Mouse (Mus musculus) ovary, adult 2 months (tissue): Measurements from ENCODE around the gene Cyth2. TPM values are rescaled to one million over a fixed set of nuclear protein-coding genes. Genes with fewer than 3 reads are reported as not detected.

Experiments used
- polyA plus RNA-seq: library from polyadenylated mRNA; depleted of rRNA; stranded (reverse); fragments of >200 nt; gene quantifications from 2 replicates; pipeline ENCODE4 v1.2.3, GENCODE M21; 2012; rRNA removed

Gene Cyth2
- 53.4 and 103 TPM in 2 replicates for polyA plus RNA-seq

GRCm38 (mm10) chr7:45813787-45814779 is at the start of gene Cyth2:
Gene Cyth2, minus strand, starts transcription at chr7:45814581.

GRCm38 (mm10) chr7:45830427-45831127 is 16.2 kb upstream of the Cyth2 start, which contains the start of gene Grwd1:
Gene Grwd1, minus strand, starts transcription at chr7:45830944.

GRCm38 (mm10) chr7:45824598-45824997 is 10.2 kb upstream of the Cyth2 start, which contains the start of gene Kcnj14:
Gene Kcnj14, minus strand, starts transcription at chr7:45824782.

GRCm38 (mm10) chr7:45784524-45785372 is 29.6 kb downstream of the Cyth2 start, which contains the start of gene Sult2b1:
Gene Sult2b1, minus strand, starts transcription at chr7:45784669.

DNA sequence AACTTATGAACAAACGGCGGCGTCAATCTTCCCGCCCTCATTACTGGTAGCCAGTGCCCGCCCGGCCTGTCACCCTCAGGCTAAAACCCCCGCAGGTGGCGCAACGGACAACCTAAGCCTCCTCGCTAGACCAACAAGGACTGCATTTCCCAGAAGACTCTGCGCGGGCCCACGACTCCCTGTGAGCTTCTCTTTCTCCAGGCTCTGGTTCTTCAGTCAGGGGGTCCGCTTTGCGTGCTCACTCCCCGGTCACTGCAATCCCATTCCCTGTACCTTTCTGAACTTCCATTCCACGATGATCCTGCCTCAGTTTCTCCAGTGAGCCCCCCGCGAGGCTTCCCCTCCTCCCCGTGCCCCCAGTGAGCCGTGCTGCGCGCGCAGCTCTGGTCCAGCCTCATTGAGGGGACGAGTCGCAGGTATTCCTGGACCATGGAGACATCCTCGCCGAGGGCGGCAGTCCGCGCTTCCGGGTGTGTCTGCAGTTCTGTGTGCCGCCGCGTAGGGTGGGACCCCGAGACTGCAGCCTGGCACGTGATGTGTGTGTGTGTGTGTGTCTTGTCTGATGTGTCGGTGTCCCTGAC is 30.8 kb downstream of the Cyth2 start, which contains the start of gene Lmtk3:
Lmtk3 (plus strand) TSS at position 228 of the 581 bp plus-strand sequence.

Other genes starting within 250 kb of the Cyth2 start
- 129 and 164 TPM in 2 replicates for gene Bcat2, start 244.4 kb downstream of the Cyth2 start, polyA plus RNA-seq
- 0.21 and 0.23 TPM in 2 replicates for gene Fgf21, start 199.1 kb downstream of the Cyth2 start, polyA plus RNA-seq
- 0.13 and 0.14 TPM in 2 replicates for gene Fut1, start 197.3 kb downstream of the Cyth2 start, polyA plus RNA-seq
- gene Izumo1, start 192.8 kb downstream of the Cyth2 start, polyA plus RNA-seq, result 0.38 and 0.40 TPM in 2 replicates
- gene Rasip1, start 187.1 kb downstream of the Cyth2 start, polyA plus RNA-seq, result 34.6 and 43.6 TPM in 2 replicates
- gene Mamstr, start 174.6 kb downstream of the Cyth2 start, polyA plus RNA-seq, result 9.0 and 9.6 TPM in 2 replicates
- gene Fut2, start 148.2 kb downstream of the Cyth2 start, polyA plus RNA-seq, result 8.6 and 9.1 TPM in 2 replicates
- gene Ntn5, start 130.6 kb downstream of the Cyth2 start, polyA plus RNA-seq, result 1.6 and 2.1 TPM in 2 replicates
- gene Sec1, start 120.2 kb downstream of the Cyth2 start, polyA plus RNA-seq, result 0.73 and 0.98 TPM in 2 replicates
- gene Car11, start 114.7 kb downstream of the Cyth2 start, polyA plus RNA-seq, result 18.0 and 20.0 TPM in 2 replicates
- 92.6 and 115 TPM in 2 replicates for gene Dbp, start 109.5 kb downstream of the Cyth2 start, polyA plus RNA-seq
- 1,751 and 1,782 TPM in 2 replicates for gene Rpl18, start 99.1 kb downstream of the Cyth2 start, polyA plus RNA-seq
- 88.6 and 89.2 TPM in 2 replicates for gene Sphk2, start 96.6 kb downstream of the Cyth2 start, polyA plus RNA-seq
- 1.4 and 2.3 TPM in 2 replicates for gene Fam83e, start 93.4 kb downstream of the Cyth2 start, polyA plus RNA-seq
- gene Spaca4, start 88.8 kb downstream of the Cyth2 start, polyA plus RNA-seq, result not detected in 2 replicates
- 14.7 and 15.5 TPM in 2 replicates for gene Lmtk3, start 30.8 kb downstream of the Cyth2 start, polyA plus RNA-seq
- 1.00 and 1.4 TPM in 2 replicates for gene Sult2b1, start 29.9 kb downstream of the Cyth2 start, polyA plus RNA-seq
- gene Kcnj14, start 10.2 kb upstream of the Cyth2 start, polyA plus RNA-seq, result 0.96 and 1.2 TPM in 2 replicates
- gene Grwd1, start 16.4 kb upstream of the Cyth2 start, polyA plus RNA-seq, result 38.0 and 40.6 TPM in 2 replicates
- gene Kdelr1, start 58.2 kb upstream of the Cyth2 start, polyA plus RNA-seq, result 330 and 392 TPM in 2 replicates
- 4.1 and 7.2 TPM in 2 replicates for gene Grin2d, start 63.8 kb upstream of the Cyth2 start, polyA plus RNA-seq
- 0.87 and 1.5 TPM in 2 replicates for gene Syngr4, start 82.1 kb upstream of the Cyth2 start, polyA plus RNA-seq
- gene Tmem143, start 82.4 kb upstream of the Cyth2 start, polyA plus RNA-seq, result 50.4 and 51.3 TPM in 2 replicates
- 491 and 520 TPM in 2 replicates for gene Emp3, start 106.8 kb upstream of the Cyth2 start, polyA plus RNA-seq
- 19.9 and 20.0 TPM in 2 replicates for gene Ccdc114, start 109.5 kb upstream of the Cyth2 start, polyA plus RNA-seq
- 1.4 and 1.8 TPM in 2 replicates for gene Abcc6, start 215.7 kb upstream of the Cyth2 start, polyA plus RNA-seq
- gene Nomo1, start 219.1 kb upstream of the Cyth2 start, polyA plus RNA-seq, result 39.9 and 46.6 TPM in 2 replicates